Mouse (Mus musculus): ENCODE data around the gene Mrnip. TPM values are rescaled to one million over a fixed set of nuclear protein-coding genes. Genes with fewer than 3 reads are reported as not detected.

Mrnip gene
- total RNA-seq, 2 experiments from 2014 or later = 20.5 to 21.3 TPM

DNA sequence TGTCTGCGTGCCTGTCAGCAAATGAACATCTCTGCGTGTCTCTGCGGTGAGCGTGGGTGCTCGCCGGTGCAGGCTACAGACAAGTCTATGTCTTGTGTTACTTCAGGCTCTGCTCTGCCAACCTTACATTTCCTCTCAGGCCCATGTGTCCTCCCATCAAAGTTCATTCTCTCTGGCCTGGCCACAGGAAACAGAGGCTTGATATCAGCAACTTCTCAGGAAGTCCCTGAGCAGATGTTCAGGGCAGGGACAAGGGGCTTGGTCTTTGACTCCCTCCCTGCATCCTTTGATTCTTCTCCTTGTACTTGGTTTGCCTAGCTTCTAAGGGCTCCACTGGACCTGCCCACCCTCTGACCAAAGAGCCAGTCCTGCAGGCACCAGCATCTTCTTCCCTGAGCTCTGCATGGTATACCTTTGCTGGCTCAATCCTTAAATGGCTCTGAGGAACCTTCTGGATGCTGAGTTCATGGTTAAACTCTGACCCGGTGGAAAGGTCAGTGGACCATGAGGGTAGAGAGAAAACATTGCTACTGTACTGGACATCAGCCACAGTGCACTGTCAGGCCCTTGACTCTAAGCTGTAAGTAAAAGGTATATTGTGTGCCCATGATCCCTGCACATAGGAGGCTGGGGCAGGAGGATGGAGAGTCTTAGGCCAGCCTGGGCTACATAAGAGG lies 66.1 kb downstream of the Mrnip start:
- DNase-seq (ENCODE audit: low spot score in 2 of 2) = no peak

DNA sequence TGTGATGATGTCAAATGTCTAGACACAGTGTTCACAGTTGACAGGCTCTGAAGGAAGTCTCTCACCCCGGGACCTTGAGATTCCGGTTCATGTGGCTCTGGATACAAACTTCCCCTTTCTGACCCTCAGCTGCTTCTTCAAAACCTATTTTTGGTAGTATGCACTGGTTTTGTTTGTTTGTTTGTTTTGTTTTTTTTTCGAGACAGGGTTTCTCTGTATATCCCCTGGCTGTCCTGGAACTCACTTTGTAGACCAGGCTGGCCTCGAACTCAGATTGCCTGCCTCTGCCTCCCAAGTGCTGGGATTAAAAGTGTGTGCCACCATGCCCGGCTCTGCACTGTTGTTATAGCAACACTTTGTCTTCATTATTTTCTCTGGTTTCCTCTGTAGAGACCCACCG lies 69.7 kb downstream of the Mrnip start:
- DNase-seq (ENCODE audit: low spot score in 2 of 2) = no peak

DNA sequence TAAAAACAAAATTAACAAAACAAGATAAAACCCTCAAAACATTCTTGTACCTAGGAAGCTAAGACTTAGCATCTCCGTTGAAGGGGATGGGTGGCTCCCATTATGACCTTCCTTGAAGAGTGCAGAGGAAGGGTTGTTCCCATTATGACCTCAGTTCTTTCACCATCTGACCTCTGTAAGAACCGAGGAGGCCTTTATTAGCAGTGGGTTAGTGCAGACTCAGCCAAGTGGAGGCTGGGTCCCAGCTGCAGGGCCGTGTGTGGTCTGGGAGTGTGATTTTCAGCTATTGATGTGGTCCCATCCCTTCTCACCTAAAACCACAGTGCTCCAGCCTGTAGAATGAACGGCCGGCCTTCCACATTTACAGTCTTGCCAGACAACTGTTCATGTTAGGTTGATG lies 71.0 kb downstream of the Mrnip start:
- no peak for DNase-seq (ENCODE audit: low spot score in 2 of 2)

DNA sequence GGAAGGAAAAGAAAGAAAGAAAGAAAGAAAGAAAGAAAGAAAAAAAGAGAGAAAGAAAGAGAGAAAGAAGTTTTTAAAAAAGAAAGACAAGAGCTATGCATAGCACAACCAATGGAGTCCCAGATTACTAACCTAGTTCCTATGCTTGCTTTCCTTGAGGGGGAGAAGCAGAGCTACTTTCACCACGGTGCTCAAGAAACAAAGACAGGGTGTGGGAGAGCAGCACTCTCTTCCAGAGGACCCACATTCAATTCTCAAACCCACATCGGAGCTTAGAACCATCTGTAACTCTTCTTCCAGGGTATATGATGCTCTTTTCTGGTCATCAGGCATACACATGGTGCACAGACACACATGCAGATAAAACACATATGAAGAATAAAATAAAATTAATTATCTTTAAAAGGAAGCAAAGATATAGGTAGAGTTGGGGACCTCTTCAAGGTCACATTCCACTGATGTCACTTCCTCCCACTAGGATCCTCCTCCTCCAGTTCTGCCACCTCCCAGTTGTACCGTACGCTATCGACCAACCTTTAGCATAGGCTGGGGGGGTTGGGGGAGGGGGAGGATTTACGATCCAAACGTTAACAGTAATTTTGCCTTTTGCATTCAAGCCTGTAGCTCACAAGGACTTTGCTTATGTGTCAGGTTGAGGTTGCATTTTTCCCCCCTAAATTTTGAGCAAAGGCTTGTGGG lies 74.4 kb downstream of the Mrnip start:
- no peak for DNase-seq (ENCODE audit: low spot score in 2 of 2)

Small RNA genes lying within 50 kb of the gene (microRNA-seq; reads per million reads assigned to microRNA genes)
- gene Mir6919 = 2.2 to 3.9 reads per million in 2 experiments

Other genes starting within 250 kb of the Mrnip start
- 10 to 100 TPM; 84.5 to 87.4 TPM for gene Rnf130, start 149.1 kb upstream of the Mrnip start, total RNA-seq (2021)
- 10 to 100 TPM; 74.0 to 76.4 TPM for gene Tbc1d9b, start 43.0 kb upstream of the Mrnip start, total RNA-seq (2021)
- gene Sqstm1, start 36.4 kb downstream of the Mrnip start, total RNA-seq (2021) = 100 to 1,000 TPM; 302 to 324 TPM
- 100 to 1,000 TPM; 201 to 243 TPM for gene Mgat4b, start 36.4 kb downstream of the Mrnip start, total RNA-seq (2021)
- 10 to 100 TPM in 1 of 2 experiments, 1 to 10 TPM in 1; 9.9 to 15.5 TPM for gene Ltc4s, start 64.2 kb downstream of the Mrnip start, total RNA-seq (2021)
- 10 to 100 TPM in 1 of 2 experiments, 1 to 10 TPM in 1; 9.5 to 10.1 TPM for gene Maml1, start 117.9 kb downstream of the Mrnip start, total RNA-seq (2021)
- 100 to 1,000 TPM; 413 to 414 TPM for gene Canx, start 151.2 kb downstream of the Mrnip start, total RNA-seq (2021)
- gene Cby3, start 180.0 kb downstream of the Mrnip start, total RNA-seq (2021) = not detected
- 100 to 1,000 TPM; 321 to 338 TPM for gene Hnrnph1, start 202.5 kb downstream of the Mrnip start, total RNA-seq (2021)

Measured in layer of hippocampus, postnatal 10 days (tissue).